Mouse (Mus musculus) stomach, postnatal 0 days (tissue): ENCODE results near the gene Gm20532.

Experiments used
- CTCF ChIP-seq: IDR thresholded peaks from 2 replicates; pipeline ENCODE4 v1.5.1; 2016; ENCODE audit warnings: antibody characterized with exemption, low read depth, mild to moderate bottlenecking, moderate library complexity
- EP300 ChIP-seq: optimal IDR thresholded peaks from 2 replicates; pipeline ENCODE3; 2016; ENCODE audit warnings: antibody characterized with exemption

DNA sequence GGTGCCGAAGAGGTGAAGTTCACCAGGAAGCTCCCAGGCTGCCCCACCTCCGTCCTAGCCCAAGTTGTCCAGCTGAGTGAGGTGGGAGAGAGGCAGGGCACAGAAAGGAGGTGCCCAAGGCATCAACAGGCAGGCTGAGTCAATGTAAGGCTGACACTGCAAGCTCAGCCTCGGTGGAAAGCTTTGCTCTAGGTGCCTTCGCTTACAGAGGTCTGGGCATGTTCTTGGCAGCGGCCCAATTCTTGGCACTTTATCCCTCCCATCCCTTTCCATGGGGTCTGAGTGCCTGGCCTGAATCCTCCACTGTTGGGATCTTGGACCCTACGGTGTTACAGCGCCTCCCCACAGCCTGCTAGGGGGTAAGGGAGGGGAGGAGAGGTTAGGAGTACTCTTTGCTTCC lies 3.7 kb upstream of the Gm20532 start:
- TF ChIP-seq CTCF (no peak), EP300 (no peak)
